Mouse (Mus musculus) effector memory CD4-positive, alpha-beta T cell, adult 5 months (primary cell): ENCODE results near the gene Bag2. TPM values are rescaled to one million over a fixed set of nuclear protein-coding genes. Genes with fewer than 3 reads are reported as not detected.

Experiments
- polyA plus RNA-seq: library from polyadenylated mRNA; unstranded; fragments of 100-300 nt; shearing (Covaris generic); gene quantifications from one replicate; pipeline ENCODE4 v1.2.1, GENCODE M21; 2017

Bag2 gene
- polyA plus RNA-seq = 3.4 TPM

GRCm38 (mm10) chr1:33757491-33758041, at the start of gene Bag2:
Gene Bag2, minus strand, starts transcription at chr1:33757795.

GRCm38 (mm10) chr1:33719733-33720225, 37.8 kb downstream of the Bag2 start, which contains the start of gene Rab23:
Gene Rab23, plus strand, starts transcription at chr1:33719887.

Other genes with a start within 250 kb of the Bag2 start
- 8.8 TPM for gene Prim2, start 88.0 kb downstream of the Bag2 start, polyA plus RNA-seq
- 13.6 TPM for gene Rab23, start 37.9 kb downstream of the Bag2 start, polyA plus RNA-seq
- 23.9 TPM for gene Zfp451, start 56.8 kb upstream of the Bag2 start, polyA plus RNA-seq
- 0.44 TPM for gene Bend6, start 150.0 kb upstream of the Bag2 start, polyA plus RNA-seq
- 2.7 TPM for gene Dst, start 150.4 kb upstream of the Bag2 start, polyA plus RNA-seq